Mouse (Mus musculus): ENCODE results near the gene Zfp626.
"Not testable (repeated sequence)": the region's sequence is repeated elsewhere in the genome, so short reads cannot be mapped to it uniquely, and the experiment has no call there.

Zfp626 gene

DNA sequence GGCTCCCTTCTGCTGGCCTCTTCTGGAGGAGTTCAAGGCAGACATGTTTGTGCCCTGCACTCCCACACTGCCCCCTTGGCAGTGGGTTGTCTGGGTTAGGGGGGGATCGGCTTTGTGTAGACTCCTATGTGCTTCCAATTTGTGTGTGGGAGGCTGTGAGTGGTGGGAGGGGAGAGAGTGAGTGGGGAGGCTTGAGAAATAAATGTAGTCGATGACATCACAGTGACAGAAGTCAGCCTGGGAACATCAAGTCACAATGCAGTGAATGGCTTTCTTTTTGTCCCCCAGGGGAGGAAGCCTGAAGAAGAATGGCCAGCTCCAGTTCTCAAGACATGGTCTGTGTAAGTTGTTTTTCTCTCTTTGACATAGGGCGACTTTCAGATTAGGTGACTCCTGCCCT lies at the start of gene Zfp626:
Gene Zfp626 (plus strand): TSS at position 301 of the 400 bp plus-strand sequence.
- CTCF ChIA-PET = not testable (repeated sequence)

DNA sequence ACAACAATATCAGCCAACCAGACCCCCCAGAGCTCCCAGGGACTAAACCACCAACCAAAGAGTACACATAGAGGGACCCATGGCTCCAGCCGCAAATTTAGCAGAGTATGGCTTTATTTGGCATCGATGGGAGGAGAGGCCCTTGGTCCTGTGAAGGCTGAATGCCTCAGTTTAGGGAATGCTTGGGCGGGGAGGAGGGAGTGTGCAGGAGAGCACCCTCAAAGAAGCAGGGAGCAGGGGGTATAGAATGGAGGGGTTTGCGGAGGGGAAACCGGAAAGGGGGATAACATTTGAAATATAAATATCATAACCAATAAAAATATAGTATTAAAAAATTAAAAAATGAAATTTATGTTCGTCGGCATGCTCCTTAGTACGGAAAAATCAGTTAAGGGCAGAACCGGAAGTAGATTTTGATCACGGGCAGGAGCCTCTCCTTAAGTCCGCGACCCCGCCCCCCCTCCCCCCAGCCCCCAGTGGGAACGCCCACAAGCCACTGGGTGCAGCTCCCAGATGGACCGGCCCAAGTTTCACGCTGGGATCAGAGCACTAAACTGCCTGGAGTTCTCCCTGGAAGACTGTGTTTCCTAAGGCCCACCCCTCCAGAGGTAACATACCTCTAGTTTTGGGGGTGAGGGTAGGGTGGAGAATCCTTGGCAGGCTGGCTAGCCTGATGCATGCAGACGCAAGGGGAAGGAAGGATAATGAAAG lies 41.7 kb upstream of the Zfp626 start:
- CTCF ChIA-PET = interaction anchor here (0.5 kb wide), 1 partner anchor 23 kb away, joined by 4 read pairs; no protein-coding TSS in a partner anchor

DNA sequence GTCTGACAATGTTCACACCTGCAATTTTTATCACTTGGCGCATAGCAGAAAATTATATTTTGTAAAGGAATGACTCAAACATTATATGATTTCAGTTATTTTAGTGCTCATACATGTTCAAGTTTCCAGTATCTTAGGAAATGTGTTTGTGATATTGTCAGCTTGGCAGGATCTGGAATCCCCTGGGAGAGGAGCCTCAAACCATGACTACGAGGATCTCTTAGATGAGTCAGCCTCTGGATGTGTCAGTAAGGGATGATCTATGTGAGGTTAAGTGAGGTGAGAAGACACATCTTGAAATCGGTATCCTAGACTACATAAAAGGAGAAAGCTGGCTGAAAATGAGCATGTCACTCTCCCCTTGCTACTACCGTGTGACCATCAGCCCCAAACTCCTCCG lies 17.7 kb upstream of the Zfp626 start:
- CTCF ChIA-PET = no interaction called here

DNA sequence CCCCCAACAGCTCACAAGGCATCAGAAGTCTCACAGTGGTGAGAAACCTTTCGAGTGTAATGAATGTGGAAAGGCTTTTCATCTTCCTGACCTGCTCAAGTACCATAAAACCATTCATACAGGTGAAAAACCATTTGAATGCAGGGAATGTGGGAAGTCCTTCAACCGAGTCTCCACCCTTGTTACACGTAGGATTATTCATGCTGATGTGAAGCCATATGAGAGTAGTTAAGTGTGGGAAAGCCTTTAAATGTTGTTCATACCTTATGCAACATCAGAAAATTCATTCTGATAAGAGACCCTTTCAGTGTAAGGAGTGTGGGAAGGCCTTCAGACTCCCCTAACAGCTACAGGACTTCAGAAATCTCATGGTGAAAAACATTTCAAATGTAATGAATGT lies 13.1 kb upstream of the Zfp626 start:
- CTCF ChIA-PET = not testable (repeated sequence)

DNA sequence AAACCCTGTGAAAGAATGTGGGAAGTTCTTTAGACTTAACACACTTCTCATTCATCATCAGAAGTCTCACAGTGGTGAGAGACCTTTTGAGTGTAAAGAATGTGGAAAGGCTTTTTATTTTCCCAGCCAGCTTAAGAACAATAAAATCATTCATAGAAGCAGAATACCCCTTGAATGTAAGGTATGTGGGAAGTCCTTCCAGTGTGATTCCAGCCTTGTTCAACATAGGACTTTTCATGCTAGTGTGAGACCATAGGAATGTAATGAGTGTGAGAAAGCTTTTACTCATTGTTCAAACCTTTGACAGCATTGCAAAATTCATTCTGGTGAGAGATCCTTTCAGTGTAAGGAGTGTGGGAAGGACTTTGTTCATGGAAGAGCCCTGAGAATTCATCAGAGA lies 12.4 kb upstream of the Zfp626 start:
- CTCF ChIA-PET = no interaction called here

DNA sequence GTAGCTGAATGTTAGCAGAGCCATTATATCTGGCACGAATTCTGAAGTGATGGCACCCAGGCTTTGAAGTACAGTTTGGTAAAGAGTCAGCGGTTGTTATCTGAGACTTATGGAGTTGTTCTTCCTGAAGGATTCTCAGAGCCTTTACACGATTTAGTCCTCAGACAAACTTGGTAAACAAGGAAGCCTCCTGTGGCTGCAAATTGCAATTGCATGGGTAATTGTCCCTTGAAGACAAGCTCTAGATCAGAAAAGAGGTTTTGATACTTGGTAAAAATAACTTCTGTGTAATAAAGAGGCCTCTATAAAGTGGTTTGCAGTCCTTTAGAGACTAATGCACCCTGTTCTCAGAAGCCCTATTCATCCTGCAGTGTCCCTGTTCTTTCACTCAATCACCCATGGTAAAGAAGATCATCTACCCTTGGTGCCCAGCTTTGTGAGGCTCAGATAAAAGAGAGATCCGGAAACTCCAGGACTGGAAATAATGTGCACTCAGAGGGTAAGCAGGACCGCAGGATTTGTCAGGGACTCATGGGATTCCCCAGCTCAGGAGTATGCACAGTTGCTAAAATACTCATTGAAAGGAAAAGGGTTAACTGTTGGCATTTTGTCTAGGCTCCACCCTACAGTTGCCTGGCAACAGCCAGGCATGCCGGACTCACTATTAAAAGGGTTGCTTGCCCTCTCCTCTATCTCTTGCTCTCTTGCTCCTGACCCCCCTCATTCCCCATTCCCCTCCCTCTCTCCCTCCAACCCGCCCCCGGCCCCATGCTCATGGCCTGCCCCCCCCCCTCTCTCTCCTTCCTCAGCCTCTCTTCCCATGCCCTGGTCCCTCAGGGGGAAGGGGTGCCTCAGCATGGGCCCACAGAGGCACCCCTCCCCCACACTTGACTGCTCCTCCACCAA lies 8.8 kb upstream of the Zfp626 start:
- CTCF ChIA-PET = no interaction called here

DNA sequence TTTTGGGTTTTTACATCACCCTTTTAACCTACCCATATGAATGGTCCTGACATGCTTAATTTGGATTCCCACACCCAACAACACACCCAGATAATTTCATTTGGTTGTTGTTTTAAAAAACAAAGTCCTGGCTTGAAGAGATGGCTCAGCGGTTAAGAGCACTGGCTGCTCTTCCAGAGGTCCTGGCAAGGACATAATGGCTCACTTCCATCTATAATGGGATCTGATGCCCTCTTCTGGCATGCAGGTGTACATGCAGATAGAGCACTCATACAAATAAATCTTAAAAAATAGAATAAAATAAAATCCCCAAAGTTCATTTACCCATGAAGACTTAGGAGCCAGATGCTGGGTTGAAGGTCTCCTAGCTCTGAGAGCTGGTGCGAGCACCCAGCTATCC lies 5.9 kb upstream of the Zfp626 start:
- CTCF ChIA-PET = no interaction called here

DNA sequence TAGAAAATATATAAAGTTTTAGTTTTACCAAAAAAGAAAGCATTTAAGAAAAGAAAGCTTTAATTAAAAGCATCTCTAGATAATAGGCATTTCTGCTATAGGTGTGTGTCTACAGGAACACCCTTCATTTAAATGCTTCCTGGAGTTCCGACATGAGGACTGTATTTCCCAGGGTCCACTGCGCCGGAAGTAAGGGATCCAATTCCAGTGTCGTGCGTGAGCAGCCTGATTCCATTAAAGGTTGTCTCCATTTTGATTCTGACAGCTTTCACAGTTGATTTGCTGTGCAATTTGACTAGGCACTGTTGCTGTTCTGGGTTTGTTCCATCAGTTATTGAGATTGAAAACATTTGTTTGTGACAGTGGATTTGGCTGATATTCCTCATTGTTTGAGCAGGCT lies 4.0 kb upstream of the Zfp626 start:
- CTCF ChIA-PET = no interaction called here

DNA sequence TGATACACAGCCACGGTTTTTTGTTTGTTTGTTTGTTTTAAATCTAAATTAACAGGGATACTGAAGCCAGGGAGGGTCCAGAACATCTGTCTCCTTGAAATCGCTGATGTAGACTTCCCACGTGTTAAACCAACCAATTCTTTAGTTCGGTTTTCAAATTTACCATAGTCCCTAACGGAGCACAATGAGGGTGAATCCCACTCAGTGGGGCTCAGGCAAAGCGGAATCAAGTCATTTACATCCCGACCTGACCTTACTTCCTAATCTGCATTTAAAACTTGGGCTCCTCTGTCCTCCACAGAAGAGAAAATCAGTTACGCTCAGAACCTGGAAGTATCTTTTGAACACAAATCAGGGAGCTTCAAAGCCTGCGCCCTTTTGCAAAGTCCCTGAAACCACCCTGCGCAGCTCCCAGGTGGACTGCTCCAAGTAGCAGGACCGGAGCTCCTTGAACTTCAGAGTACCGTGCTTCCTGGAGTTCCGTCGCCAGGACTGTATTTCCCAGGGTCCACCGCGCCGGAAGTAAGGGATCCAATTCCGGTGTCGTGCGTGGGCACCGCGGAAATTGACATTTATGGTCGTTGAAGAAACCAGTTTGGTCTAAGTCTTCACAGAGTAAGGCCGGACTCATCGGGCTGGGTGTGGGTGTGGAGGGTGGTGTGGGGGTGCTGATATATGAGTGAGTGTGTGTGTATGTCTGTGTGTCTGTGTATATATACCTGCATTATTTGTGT lies 2.5 kb upstream of the Zfp626 start:
- CTCF ChIA-PET = no interaction called here

DNA sequence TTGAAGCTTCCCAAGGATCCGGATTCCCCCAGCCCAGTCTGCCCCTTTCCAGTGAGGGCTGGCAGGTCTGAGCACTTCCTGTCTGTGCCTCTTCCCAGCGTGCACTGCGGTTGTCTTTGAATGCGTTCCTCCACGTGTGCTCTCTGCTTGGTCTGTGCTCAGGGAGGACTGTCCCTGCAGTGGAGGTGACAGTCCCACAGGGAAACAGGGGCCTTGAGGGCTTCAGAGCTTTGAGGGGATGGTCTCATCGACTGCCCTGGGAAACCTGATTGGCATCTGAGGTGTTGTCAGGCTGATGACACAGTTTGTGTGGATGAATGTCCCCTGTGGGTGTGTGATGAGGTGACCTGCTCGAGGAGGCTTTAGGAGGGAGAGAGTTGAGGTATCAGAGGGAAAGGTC lies 309 bp downstream of the Zfp626 start:
- CTCF ChIA-PET = not testable (repeated sequence)

DNA sequence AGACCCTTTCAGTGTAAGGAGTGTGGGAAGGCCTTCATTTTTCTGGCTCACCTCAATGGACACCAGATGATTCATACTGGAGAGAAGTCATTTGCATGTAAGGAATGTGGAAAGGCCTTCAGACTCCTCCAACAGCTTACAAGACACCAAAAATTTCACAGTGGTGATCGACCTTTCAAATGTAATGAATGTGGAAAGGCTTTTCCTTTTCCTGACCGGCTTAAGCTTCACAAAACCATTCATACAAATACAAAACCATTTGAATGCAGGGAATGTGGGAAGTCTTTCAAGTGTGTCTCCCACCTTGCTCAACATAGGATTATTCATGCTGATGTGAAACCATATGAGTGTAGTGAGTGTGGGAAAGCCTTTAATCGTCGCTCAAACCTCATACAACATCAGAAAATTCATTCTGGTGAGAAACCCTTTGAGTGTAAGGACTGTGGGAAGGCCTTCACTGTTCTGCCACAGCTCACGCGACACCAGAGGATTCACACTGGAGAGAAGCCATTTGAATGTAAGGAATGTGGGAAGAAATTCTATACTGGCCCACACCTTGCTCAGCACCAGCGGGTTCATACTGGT lies 11.6 kb downstream of the Zfp626 start:
- CTCF ChIA-PET = interaction anchor here (0.6 kb wide), 1 partner anchor 41 kb away, joined by 4 read pairs; no protein-coding TSS in a partner anchor

DNA sequence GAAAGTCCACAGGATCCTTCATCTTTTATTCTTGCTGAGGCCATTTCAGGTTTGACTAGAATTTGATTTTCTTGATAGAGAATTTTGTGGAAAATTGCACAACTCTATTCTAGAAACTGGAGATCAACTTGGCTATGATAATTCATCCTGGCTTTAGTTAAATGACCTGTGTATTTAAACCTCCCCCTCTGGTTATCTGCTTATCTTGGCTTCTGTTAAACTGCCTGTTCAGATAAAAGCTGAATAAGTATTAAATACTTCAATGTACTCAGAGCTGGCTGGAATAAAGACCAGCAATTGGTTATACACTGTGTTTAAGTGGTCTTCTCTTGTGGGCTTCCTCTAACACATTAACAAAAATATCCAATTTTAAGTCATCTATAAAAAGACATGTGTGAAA lies 15.6 kb downstream of the Zfp626 start:
- CTCF ChIA-PET = no interaction called here

DNA sequence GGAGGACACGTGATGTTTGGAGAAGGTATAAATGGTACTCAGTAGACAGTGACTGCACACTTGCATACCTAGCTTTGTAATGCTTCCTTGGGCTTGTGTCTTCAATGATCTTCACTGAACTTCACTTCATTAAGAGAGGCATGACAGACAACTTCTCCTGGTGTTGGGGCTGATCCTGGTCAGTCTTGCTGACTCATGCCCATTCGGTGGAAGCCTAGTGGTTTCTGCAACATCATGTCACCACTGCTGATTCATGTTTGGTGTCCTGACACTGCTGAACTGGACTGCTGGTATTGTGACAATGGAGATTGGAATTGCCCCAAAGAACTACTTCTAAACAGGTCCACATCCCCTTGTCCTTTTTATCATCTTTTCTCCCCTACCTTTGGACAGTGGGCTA lies 27.1 kb downstream of the Zfp626 start:
- CTCF ChIA-PET = no interaction called here

DNA sequence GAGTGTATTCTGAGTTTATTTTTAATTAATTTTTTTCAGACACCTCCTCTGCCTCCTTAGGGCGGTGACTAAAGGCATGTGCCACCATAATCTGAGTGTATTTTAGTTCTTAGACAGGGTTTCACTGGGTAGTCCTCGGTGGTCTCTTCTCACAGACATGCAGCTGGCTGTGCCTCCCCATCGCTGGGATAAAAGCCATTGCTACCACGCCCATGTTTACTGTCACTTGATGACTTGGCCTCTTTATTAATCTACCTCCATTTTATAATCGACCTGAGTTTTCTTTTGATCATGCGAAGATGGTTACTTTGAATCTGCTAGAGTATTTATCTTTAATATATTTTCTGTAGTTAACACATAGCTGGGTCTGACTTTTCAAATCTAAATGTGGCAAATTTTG lies 30.9 kb downstream of the Zfp626 start:
- CTCF ChIA-PET = interaction anchor here (0.6 kb wide), 1 partner anchor 11 kb away, joined by 4 read pairs; no protein-coding TSS in a partner anchor

DNA sequence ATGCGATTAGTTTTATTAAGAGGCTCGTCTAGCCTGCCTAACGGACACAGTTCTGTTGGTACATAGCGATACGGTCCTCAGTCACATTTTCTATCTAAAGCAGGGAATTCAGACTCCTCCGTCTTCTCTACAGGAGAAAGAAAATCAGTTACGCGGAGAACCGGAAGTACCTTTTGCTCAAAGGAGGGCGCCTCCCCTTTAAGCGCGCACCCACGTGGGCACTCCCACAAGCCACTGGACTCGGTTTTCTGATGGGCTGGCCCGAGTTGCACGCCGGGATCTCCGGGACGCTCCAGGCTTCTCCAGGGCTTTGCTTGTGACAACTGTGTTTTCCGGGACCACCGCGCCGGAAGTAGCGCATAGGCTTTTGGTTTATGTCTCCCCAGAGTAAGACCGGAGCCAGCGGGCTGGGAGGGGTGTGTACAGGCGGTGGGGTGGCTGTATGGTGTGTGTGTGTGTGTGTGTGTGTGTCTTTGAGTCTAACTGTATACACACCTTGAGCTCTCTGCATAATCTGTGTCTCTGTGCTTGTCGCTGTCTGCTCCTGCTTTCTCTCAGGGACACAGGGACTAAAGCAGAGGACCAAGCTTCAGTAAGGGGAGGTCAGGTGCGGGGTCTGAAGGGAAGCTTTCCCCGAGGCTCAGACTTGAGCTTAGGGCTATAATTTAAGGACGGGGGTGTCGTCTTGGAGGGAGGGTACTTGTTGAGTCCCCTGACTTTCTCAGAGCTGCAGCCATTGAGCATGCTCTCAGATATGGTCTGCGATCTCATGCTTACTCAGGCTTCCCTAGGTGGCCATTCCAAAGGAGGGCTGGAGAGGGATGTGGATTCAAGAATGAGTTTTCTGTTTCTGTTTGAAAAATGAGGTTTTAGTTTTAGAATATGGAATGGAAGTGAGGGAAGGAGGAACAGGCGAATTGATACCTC lies 31.6 kb downstream of the Zfp626 start, which contains the start of gene Zfp59:
Gene Zfp59 (plus strand): TSS at position 285 of the 927 bp plus-strand sequence.
- CTCF ChIA-PET = interaction anchor here (0.6 kb wide), 1 partner anchor 12 kb away, joined by 4 read pairs; no protein-coding TSS in a partner anchor

DNA sequence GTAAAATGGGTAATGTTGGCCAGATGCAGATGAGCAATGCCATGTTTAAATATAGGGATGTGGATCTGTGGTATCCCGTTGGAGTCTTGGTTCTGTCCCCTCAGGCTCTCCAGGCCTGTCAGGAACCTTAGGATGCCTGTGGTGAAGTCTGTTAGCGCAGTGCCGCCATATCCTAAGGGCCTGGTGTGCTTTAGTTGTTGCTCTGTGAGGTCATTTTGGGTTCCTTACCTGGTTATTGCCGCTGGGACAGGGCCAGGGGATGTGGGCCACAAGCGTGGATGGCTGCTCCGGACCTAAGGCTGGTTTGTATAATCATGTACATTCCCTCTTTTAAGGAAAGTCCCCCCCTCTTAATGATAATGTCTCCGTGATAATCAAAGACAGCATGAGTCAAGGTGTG lies 32.6 kb downstream of the Zfp626 start:
- CTCF ChIA-PET = interaction anchor here (0.6 kb wide), 1 partner anchor 139 kb away, joined by 3 read pairs; the partner anchor contains the start of gene Zfp780b

DNA sequence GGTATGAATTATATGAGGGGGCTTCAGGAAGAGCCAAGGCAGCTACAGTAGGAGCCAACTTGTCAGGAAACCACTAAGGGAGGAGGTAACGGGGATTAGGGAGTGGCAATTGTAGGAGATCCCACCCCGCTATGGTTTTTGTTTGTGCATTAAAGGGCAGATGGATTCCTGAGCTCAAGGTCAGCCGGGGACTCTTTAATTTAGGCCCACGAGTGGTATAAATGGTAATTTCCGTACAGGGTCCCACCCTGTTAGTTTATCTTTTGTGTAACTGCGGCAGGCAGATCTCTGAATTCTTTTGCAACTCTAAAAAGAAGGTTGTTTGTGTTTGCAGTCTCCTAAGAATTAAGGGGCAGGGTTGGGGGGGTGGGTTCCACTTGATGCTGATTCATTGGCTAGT lies 33.1 kb downstream of the Zfp626 start:
- CTCF ChIA-PET = interaction anchor here (0.6 kb wide), 1 partner anchor 139 kb away, joined by 3 read pairs; the partner anchor contains the start of gene Zfp780b

DNA sequence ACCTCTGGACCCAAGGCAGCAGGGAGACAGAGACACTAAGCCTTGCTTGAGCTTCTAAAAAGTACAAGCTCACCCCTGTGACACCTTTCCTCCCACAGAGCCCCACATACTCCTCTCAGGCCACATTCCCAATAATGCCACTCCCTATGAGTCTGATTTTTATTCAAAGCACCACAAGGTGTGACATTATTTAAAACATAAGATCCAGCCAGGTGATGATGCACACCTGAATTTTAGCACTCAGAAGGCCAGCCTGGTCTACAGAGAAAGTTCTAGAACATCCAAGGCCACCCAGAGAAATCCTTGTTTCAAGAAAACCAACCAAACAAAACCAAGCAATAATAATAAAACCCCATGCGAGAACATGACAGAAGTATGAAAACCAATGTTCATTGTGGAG lies 50.2 kb downstream of the Zfp626 start, which contains the start of gene Zfp607a:
Gene Zfp607a (plus strand): TSS at position 301 of the 400 bp plus-strand sequence.
- CTCF ChIA-PET = no interaction called here

DNA sequence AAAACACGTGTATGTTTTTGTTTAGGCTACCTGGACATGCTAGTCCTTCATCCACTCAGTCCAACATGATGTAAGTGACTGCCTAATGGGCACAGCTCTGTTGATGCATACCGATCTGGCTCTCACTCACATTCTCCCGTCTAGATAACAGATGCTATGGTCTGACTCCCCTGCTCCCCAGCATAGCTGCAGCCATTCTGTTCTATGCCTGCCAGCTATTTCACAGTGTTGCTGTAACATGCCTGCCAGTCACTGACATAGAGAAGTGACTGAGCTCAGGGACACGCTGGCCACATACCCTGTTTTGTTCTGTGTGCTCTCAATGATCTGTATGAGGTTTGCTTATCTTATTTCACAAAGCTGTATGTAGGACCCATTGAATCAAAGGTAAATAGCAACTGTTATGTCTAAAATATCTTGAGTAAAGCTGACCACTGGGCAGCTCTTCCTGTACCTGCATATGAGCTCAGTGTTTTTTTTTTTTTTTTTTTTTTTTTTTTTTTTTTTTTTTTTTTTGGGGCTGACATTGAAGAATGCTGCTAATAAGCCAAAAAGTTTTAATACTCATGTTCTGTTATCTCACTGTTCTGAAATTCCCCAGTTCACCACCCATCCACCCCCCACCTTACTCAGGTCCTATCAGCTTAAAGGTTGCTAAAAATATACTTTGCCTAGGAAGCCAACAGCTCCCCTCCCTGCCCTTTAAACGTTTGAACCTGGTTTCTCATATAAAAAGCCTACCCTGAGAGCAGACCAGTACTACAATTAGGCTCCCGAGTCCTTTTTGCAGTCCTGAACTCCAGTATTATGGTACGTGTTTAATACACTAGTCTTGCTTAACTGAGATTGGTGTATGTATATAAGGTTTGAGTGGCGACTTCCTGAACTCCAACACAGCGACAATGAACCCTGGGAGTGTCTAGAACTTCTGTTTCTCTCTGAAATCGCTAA lies 52.6 kb downstream of the Zfp626 start:
- CTCF ChIA-PET = interaction anchor here (0.7 to 1.1 kb wide), 2 partner anchors 41 to 70 kb away, joined by 4 read pairs; partner anchors contain the start of gene Zfp974
